Comparison of ENCODE assay signal across 12 mouse cellular contexts in the genomic region with DNA sequence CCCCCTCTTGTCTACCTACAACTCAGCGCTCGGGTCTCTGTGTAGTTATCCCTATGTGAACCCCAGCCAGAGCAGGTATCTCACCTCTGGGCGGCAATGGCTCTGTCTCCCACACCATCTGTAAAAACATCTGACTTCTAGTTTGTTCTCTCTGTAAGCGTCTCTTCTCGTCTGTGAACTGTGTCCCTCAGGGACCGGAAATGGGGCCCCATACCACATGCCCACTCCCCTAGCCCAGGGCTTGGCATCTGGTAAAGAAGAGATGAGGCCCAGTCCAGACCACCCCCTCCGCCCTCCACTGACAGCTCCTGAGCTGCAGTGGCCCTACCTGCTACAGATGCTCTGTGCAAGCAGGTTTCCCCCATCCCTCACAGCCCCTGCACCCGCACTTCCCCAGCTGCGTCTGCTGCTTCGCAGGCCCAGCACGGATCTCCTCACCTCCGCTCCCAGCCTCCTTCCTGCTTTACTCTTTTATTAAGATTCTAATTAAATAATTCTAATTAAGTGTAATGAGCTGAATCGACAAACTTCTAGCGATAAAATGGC. TPM values are rescaled to one million over a fixed set of nuclear protein-coding genes. Genes with fewer than 3 reads are reported as not detected.
DNase-seq lines count a peak whose midpoint lies in the region; ATAC-seq and TF ChIP-seq lines count a peak whose summit lies in the region.
"Had no signal": no experiment of that assay in that cellular context is flagged by ENCODE, and none has a peak within 500 bp of the region (broad histone marks: within the 10 kb centered on the region; RNA-seq: fewer than 3 reads in every experiment).

No protein-coding gene starts in this region.

- no peak overlapping the region for H3K9ac ChIP-seq in midbrain, embryonic 15.5 days
- no peak overlapping the region for H3K9ac ChIP-seq in forebrain, postnatal 0 days
- H3K9ac ChIP-seq in midbrain, postnatal 0 days (replicated peaks; ENCODE audit: low read length, poor library complexity, severe bottlenecking), result no peak overlapping the region
- H3K9ac ChIP-seq: kidney, embryonic 15.5 days had no signal

- H3K36me3 ChIP-seq in midbrain, embryonic 15.5 days (replicated peaks), result no peaks in the 10 kb centered on the region
- no peaks in the 10 kb centered on the region for H3K36me3 ChIP-seq in midbrain, embryonic 10.5 days
- H3K36me3 ChIP-seq in forebrain, postnatal 0 days (ENCODE audit: insufficient read depth), result no peaks in the 10 kb centered on the region
- no peaks in the 10 kb centered on the region for H3K36me3 ChIP-seq in midbrain, postnatal 0 days (ENCODE audit: insufficient read depth, low read length)
- H3K36me3 ChIP-seq: kidney, embryonic 15.5 days had no signal

- H3K27me3 ChIP-seq in midbrain, embryonic 15.5 days (replicated peaks), result no peaks in the 10 kb centered on the region
- peaks cover 3% of the 10 kb centered on the region for H3K27me3 ChIP-seq in midbrain, embryonic 10.5 days (ENCODE audit: low read depth, poor library complexity, severe bottlenecking)
- no peaks in the 10 kb centered on the region; the same call in 1 of the 2 replicates for H3K27me3 ChIP-seq in forebrain, postnatal 0 days (ENCODE audit: insufficient read depth, low read length)
- H3K27me3 ChIP-seq in midbrain, postnatal 0 days (ENCODE audit: insufficient read depth, low read length), result no peaks in the 10 kb centered on the region
- H3K27me3 ChIP-seq: kidney, embryonic 15.5 days had no signal

- H3K27ac ChIP-seq in midbrain, embryonic 15.5 days, result no peak overlapping the region
- no peak overlapping the region for H3K27ac ChIP-seq in midbrain, embryonic 10.5 days (replicated peaks)
- H3K27ac ChIP-seq in cortical plate, adult 2 months (ENCODE audit: insufficient read depth, low read length), result 0 out of 2 replicates have a peak overlapping the region, but pooled peaks have one; percentile 6
- no peak overlapping the region for H3K27ac ChIP-seq in forebrain, postnatal 0 days (ENCODE audit: low read depth, low read length)
- H3K27ac ChIP-seq in midbrain, postnatal 0 days (ENCODE audit: low read depth, low read length), result no peak overlapping the region
- H3K27ac ChIP-seq: kidney, embryonic 15.5 days had no signal

- 0 out of 2 replicates have a peak, but pooled peaks have one; percentile 17 for ATAC-seq in midbrain, embryonic 15.5 days (replicated peaks)
- ATAC-seq in forebrain, postnatal 0 days, result peak; percentile 16; the same call in 1 of the 2 replicates
- ATAC-seq in midbrain, postnatal 0 days (ENCODE audit: low FRiP score), result no peak

- no peak overlapping the region for H3K4me3 ChIP-seq in midbrain, embryonic 15.5 days
- no peak overlapping the region for H3K4me3 ChIP-seq in midbrain, embryonic 10.5 days
- no peak overlapping the region for H3K4me3 ChIP-seq in cortical plate, adult 2 months (ENCODE audit: insufficient read depth, low read length)
- H3K4me3 ChIP-seq in forebrain, postnatal 0 days (ENCODE audit: low read depth, low read length), result no peak overlapping the region
- no peak overlapping the region for H3K4me3 ChIP-seq in midbrain, postnatal 0 days (ENCODE audit: low read depth, low read length)
- H3K4me3 ChIP-seq: kidney, embryonic 15.5 days; myocyte had no signal

- no peaks in the 10 kb centered on the region for H3K9me3 ChIP-seq in midbrain, embryonic 15.5 days
- H3K9me3 ChIP-seq in midbrain, embryonic 10.5 days (replicated peaks), result no peaks in the 10 kb centered on the region
- no peaks in the 10 kb centered on the region for H3K9me3 ChIP-seq in forebrain, postnatal 0 days (ENCODE audit: low read length)
- no peaks in the 10 kb centered on the region for H3K9me3 ChIP-seq in midbrain, postnatal 0 days (ENCODE audit: low read length)
- H3K9me3 ChIP-seq: kidney, embryonic 15.5 days had no signal

- H3K4me2 ChIP-seq in midbrain, embryonic 15.5 days, result no peak overlapping the region
- H3K4me2 ChIP-seq in forebrain, postnatal 0 days (ENCODE audit: low read depth), result no peak overlapping the region
- H3K4me2 ChIP-seq in midbrain, postnatal 0 days (ENCODE audit: low read depth, low read length, poor library complexity, severe bottlenecking), result no peak overlapping the region
- H3K4me2 ChIP-seq: kidney, embryonic 15.5 days had no signal

- TF ChIP-seq CTCF in cortical plate, adult 2 months (IDR thresholded peaks at IDR 0.05; ENCODE audit: extremely low read depth, insufficient read depth, low read length), result no peak
- TF ChIP-seq CTCF in forebrain, postnatal 0 days (IDR thresholded peaks at IDR 0.05; ENCODE audit: low read depth), result no peak
- TF ChIP-seq CTCF in midbrain, postnatal 0 days (IDR thresholded peaks at IDR 0.05), result no peak

- TF ChIP-seq POLR2A in cortical plate, adult 2 months (IDR thresholded peaks at IDR 0.05; ENCODE audit: extremely low read depth, insufficient read depth, low read length), result no peak

- DNase-seq in midbrain, embryonic 10.5 days (ENCODE audit: low spot score), result no peak
- DNase-seq in forebrain, postnatal 0 days, result no peak
- DNase-seq in midbrain, postnatal 0 days (ENCODE audit: low spot score), result peak; percentile 40
- no peak for DNase-seq in right cerebral cortex, postnatal 10 days (ENCODE audit: low spot score in 2 of 2)
- no peak for DNase-seq in kidney, postnatal 36 days
- DNase-seq: cerebellum, adult 2 months; layer of hippocampus, adult 9-11 months; lung, adult 2 months had no signal

- H3K4me1 ChIP-seq in midbrain, embryonic 15.5 days, result 0 out of 2 replicates have a peak, but pooled peaks cover 5% of the 10 kb centered on the region
- H3K4me1 ChIP-seq in midbrain, embryonic 10.5 days, result peaks cover 45% of the 10 kb centered on the region
- H3K4me1 ChIP-seq in cortical plate, adult 2 months (ENCODE audit: control insufficient read depth, insufficient read depth, low read length), result peaks cover 7% of the 10 kb centered on the region
- H3K4me1 ChIP-seq in forebrain, postnatal 0 days (ENCODE audit: insufficient read depth), result no peaks in the 10 kb centered on the region
- H3K4me1 ChIP-seq in midbrain, postnatal 0 days (ENCODE audit: insufficient read depth, low read length), result no peaks in the 10 kb centered on the region

- WGBS in midbrain, embryonic 15.5 days, result 52% methylated on average over 14 of the region's 14 CpGs
- 58% methylated on average over 14 of the region's 14 CpGs for WGBS in midbrain, embryonic 10.5 days
- 45% methylated on average over 14 of the region's 14 CpGs for WGBS in forebrain, postnatal 0 days
- 58% methylated on average over 14 of the region's 14 CpGs for whole genome bisulfite sequencing in midbrain, postnatal 0 days

RNA-seq across cellular contexts. Expression of a gene that starts 30.4 kb away (rescaled TPM):
- polyA plus RNA-seq in midbrain, embryonic 15.5 days (2015; fragmentation: Nextera tagmentation; extraction: Ambion mirVana), result 2.7 and 3.0 TPM in 2 replicates
- 8.6 and 9.3 TPM in 2 replicates for polyA plus RNA-seq in midbrain, embryonic 10.5 days (2016; fragmentation: Nextera tagmentation; extraction: Ambion mirVana)
- 3.0 and 3.3 TPM in 2 replicates for polyA plus RNA-seq in cortical plate, adult 2 months (2012; rRNA removed)
- 1.2 and 1.7 TPM in 2 replicates for total RNA-seq in forebrain, postnatal 0 days (2014; rRNA removed)
- 2.3 TPM in 2 replicates for polyA plus RNA-seq in forebrain, postnatal 0 days (2015; fragmentation: Nextera tagmentation; extraction: Ambion mirVana)
- 1.9 and 3.1 TPM in 2 replicates for total RNA-seq in midbrain, postnatal 0 days (2014; rRNA removed)
- polyA plus RNA-seq in midbrain, postnatal 0 days (2015; fragmentation: Nextera tagmentation; extraction: Ambion mirVana), result 1.9 and 2.5 TPM in 2 replicates

RNA-seq across cellular contexts. Expression of a gene that starts 33.3 kb away (rescaled TPM):
- 3.8 and 4.3 TPM in 2 replicates for polyA plus RNA-seq in midbrain, embryonic 15.5 days (2015; fragmentation: Nextera tagmentation; extraction: Ambion mirVana)
- 2.8 and 3.1 TPM in 2 replicates for polyA plus RNA-seq in midbrain, embryonic 10.5 days (2016; fragmentation: Nextera tagmentation; extraction: Ambion mirVana)
- 18.9 and 20.5 TPM in 2 replicates for polyA plus RNA-seq in cortical plate, adult 2 months (2012; rRNA removed)
- total RNA-seq in forebrain, postnatal 0 days (2014; rRNA removed), result 8.3 and 9.9 TPM in 2 replicates
- polyA plus RNA-seq in forebrain, postnatal 0 days (2015; fragmentation: Nextera tagmentation; extraction: Ambion mirVana), result 1.7 and 2.4 TPM in 2 replicates
- 17.1 and 28.7 TPM in 2 replicates for total RNA-seq in midbrain, postnatal 0 days (2014; rRNA removed)
- 2.7 and 3.4 TPM in 2 replicates for polyA plus RNA-seq in midbrain, postnatal 0 days (2015; fragmentation: Nextera tagmentation; extraction: Ambion mirVana)
